Mouse (Mus musculus) ES-E14 (cell line): ENCODE data around the gene Tmem128.

ENCODE experiments used
- CHD2 ChIP-seq: IDR thresholded peaks from 2 replicates; pipeline ENCODE4 v1.6.1; 2014; ENCODE audit warnings: mild to moderate bottlenecking, low read depth, low read length, inconsistent platforms
- HCFC1 ChIP-seq: IDR thresholded peaks from 2 replicates; pipeline ENCODE4 v1.6.1; 2012; ENCODE audit warnings: low read length, inconsistent platforms, borderline replicate concordance; ENCODE audit not compliant: insufficient read depth
- ZNF384 ChIP-seq: IDR thresholded peaks from 2 replicates; pipeline ENCODE4 v1.6.1; 2012; ENCODE audit warnings: low read depth, low read length, inconsistent platforms

DNA sequence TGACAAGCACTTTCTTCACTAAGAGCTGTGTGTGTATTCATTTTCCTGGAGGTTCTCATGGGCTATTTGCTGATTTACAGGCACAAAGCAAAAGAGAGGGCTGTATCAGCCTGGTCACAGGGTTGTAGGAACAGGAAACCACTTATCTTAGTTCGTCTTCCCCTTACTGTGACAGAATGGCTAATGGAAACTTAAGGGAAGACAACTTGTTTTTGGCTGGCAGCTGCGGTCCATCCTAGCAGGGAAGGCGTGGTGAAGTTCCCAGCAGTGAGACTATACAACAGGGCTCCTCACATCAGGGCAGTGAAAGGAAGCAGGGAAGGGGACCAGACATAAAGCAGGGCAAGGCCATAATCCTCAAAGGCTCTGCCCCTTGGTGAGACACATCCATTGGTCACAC lies 4.3 kb upstream of the Tmem128 start:
- TF ChIP-seq CHD2 (no peak), HCFC1 (no peak), ZNF384 (no peak)
